Mouse (Mus musculus) A20 (cell line): Measurements from ENCODE around the gene Gse1.

Experiments
- DNase-seq: peaks from one replicate; pipeline ENCODE4 v3.0.0-alpha.2; 2011; ENCODE audit warnings: low read depth, low spot score

Gene Gse1

GRCm38 (mm10) chr8:120273430-120273829 is 45.2 kb downstream of the Gse1 start:
- no peak for DNase-seq

DNA sequence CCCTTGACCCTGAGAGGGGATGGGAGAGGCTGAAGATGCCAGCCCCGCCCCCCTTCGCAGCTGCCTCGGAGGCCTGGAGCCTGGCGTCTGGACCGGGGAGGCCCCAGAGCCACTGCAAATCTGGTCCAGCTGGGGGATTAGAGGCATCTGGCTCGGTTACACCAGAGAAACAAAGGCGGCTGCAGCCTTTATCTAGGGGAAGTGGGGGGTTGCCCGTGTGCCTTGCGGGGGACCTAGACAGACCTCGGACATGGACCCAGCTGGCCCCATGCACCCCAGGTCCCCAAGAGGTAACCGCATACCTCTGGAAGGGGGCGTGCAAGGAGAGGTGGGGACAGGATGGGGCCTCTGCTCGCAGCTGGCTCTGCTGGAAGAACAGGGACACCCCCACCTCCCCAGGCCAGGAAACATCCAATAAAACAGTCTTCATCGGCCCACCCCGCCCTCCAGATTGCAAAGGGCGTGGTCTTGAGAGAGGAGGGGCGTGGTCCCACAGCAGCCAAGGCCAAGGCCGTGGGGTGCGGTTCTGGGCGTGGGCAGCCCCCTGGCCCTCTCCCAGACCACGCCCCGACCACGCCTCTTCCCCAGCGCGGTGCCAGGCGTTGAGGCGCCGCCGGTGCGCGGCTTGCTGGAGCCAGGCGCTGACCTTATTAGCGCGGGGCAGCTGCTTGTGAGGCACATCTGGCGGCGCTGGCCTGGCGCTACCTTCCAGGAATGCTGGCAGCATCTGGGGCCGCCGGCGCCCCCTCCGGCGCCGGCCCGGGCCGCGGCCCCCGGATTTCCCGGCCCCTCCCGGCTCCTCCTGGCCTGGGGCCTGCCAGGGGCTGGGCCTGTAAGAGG is 48.0 kb downstream of the Gse1 start:
- peak; percentile 92 for DNase-seq

DNA sequence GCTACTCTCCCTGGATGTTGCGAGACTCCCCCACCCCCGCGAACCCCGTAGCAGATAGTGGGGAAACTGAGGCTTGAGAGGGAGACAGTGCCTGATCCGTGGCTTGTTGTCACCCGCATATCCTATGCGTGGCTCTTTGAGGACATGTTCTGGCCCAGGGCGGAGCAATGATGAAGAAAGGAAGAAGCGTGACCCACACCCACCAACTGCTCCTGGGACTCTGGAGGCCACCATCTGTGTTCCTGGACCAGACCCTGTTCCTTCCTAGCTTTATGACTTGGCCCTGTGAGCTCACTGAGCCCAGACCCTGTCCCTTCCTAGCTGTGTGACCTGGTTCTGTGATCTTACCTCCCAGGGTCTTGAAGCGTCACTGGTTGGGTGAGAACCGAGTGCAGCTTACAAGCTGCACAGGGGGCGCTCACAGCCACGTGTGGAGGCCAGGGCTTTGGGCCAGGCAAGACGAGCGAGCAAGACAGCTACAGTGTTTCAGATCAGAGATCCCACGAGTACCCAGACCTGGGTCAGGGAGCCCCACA is 48.7 kb downstream of the Gse1 start:
- DNase-seq = peak; percentile 74

DNA sequence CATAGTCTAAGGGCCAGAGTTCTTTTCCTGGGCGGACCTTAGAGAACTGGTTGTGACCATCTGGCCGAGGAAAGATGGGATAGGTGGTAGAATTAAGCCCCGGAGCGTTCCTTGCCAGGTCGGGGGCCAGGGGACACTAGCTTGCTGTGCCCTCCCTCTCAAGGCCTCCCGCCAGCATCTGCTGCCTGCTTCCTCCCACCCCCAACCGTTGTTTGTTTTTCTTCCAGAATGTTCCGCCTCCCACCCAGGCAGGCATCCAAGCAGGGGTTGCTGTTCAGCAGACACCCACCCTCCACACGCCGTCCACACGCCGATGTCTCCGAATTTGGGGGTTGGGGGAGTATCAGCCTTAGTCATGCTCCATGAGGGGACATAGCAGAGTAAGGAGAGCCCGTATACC is 49.8 kb downstream of the Gse1 start:
- no peak for DNase-seq

DNA sequence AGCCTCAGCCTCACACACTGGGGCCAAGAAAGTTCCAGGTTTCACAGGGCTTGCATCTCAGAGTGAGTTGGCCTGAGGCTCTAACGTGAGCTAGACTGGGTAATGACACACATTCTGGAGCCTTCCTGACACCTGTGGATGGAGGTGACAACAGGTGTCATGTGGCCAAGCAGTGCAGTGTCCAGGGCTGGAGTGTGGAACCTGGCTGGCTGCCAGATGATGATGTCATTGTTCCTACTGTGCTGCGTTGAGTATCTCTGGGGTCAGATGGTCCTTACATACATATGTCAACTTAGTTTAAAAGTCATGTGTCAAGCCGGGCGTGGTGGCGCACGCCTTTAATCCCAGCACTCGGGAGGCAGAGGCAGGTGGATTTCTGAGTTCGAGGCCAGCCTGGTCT is 51.2 kb downstream of the Gse1 start:
- DNase-seq = no peak

- peak; percentile 87 for DNase-seq
These were observed 53.2 kb downstream of the Gse1 start for GRCm38 (mm10) chr8:120281487-120281886.

- DNase-seq = no peak
These were observed 54.2 kb downstream of the Gse1 start for GRCm38 (mm10) chr8:120282465-120282864.

GRCm38 (mm10) chr8:120284265-120284664 is 56.0 kb downstream of the Gse1 start:
- no peak for DNase-seq

DNA sequence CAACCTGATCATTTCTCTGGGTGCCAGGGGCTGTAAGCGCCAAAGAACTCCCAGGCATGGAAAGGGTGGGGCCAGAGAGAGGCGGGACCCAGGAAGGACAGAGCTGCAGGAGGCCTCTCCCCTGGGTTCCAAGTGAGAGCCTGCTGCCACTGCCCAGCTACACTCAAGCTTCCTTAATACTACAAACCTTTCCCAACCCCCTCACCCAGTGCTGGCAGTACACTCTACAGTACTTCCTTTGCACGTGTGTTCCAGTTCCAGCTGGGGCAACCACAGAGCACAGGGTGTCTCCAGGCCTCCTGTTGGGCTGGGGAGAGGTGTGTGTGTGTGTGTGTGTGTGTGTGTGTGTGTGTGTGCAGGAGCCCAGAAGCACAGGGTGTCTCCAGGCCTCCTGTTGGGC is 56.8 kb downstream of the Gse1 start:
- no peak for DNase-seq

DNA sequence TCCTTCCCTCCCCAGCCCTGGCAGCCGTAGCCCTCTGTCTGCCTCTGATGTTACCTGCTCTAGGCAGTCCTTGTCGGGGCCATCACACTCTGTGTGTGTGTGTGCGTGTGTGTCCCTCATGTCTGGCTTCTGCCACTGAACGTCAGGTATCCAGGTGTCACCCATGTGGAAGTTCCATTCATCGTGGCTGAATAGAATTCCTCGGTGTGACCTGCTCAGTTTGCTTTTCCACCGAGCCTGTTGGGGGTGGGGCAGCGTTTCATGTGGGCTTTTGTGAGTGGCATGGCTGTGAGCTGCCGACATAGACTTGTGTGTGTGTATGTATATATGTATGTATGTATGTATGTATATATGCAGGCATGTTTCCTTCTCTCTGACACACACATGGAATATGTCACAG is 57.6 kb downstream of the Gse1 start:
- no peak for DNase-seq

- peak; percentile 60 for DNase-seq
These were observed 60.1 kb downstream of the Gse1 start for GRCm38 (mm10) chr8:120288122-120288908.

- no peak for DNase-seq
These were observed 60.9 kb downstream of the Gse1 start for GRCm38 (mm10) chr8:120289191-120289590.

GRCm38 (mm10) chr8:120289698-120290181 is 61.5 kb downstream of the Gse1 start:
- DNase-seq = no peak

DNA sequence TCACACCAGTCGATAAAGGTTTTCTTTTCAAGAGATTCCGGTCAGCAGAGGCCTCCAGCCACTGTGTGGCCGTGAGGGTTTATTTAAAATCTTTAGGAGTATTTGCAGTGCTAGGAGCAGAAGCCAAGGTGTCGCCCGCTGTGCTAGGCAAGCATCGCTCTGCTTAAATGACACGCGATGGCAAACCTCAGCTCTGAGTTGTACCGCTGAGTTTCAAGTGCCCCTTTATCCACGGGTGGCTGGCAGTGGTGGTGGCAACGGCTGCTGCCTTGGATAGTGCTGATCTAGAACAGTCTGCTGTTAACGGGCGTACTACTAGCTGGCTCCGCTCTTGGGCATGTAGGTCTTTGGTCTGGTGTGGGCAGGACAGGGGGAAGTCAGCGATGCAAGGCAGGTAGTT is 62.4 kb downstream of the Gse1 start:
- DNase-seq = no peak

DNA sequence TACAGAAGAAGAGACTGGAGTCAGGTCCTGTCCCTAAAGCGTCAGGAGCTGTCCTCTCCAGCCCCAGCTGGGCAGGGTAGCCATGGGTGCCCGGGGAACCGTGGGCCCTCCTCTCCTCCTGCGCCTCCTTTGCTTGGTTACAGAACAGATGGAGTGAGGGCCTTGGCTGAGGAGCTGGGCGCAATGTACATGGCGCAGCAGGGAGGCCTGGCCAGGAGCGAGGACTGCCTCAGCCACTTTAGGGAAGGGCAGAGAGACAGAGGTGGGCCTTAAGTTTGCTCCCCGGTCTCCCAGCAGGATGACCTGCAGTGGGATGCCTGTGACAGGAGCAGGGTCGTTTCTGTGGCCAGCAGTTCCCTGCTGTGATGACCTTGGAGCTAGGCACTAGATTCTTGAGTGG is 63.4 kb downstream of the Gse1 start:
- DNase-seq = no peak

DNA sequence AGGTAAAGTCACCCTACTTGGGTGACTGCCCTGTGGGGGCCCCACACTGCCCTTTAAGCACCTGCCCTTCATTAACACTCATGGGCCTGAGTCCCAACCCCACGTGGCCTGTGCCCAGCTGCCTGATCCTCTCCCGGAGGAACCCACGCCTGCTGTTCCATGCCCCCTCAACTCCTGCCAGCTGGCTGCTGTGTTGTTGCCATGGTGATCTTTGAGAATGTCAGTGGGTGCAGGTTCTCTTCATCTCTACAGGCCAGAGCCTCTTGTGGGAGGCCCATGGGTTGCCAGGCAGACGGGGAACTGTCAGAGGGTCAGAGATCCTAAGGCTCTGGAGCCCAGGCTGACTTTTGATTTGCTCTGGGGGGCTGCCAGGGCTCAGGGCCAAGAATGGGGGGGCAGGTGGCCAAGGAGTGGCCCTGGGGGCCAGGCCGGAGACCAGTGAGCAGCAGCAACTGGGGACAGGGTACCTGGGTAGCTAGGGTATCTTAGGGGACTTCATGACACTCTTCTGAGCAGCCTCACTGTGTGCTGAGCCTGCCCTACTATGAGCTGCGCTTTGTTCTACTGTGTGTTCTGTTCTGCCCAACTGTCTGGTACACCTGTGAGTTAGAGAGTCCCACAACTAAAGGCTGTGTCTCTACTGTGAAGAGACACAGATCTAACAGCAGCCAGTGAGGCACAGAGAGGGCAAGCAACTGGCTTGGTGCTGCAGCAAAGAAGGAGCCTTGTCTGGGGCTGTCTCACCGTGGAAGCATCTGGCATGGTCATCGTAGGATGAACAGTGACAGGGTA is 64.3 kb downstream of the Gse1 start:
- no peak for DNase-seq

- DNase-seq = no peak
These were observed 65.4 kb downstream of the Gse1 start for GRCm38 (mm10) chr8:120293421-120294357.

- no peak for DNase-seq
These were observed 67.0 kb downstream of the Gse1 start for GRCm38 (mm10) chr8:120294982-120295870.

DNA sequence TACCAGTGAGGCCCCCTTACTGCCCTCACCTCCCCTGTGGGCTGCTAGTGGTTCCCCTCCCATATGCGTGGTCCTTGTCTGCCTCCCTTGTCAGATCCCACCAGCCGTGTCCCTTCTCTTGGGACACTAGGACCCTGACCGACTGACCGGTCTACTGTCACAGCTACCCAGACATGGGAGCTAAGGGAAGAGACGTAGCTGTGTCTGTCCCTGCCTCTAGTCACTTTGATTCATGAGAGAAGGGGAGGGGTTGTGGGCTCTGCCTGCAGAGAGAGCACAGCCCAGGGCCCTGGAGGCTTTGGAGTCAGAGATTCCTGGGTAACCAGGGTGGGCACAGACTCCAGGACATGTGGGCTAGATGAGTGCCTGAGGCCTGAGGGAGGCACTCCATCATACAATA is 68.7 kb downstream of the Gse1 start:
- no peak for DNase-seq
